Mouse (Mus musculus) liver, postnatal 0 days (tissue): ENCODE results near the gene Shroom1.

ENCODE experiments used
- CTCF ChIP-seq: sonication (generic); IDR thresholded peaks from 2 replicates; pipeline ENCODE4 v1.5.1; 2016; ENCODE audit warnings: antibody characterized with exemption, low read depth
- EP300 ChIP-seq: IDR thresholded peaks from 2 replicates; pipeline ENCODE4 v1.6.1; 2016; ENCODE audit warnings: antibody characterized with exemption, low read depth, mild to moderate bottlenecking

- TF ChIP-seq CTCF: no peak
- TF ChIP-seq EP300: no peak
These were observed 51.1 kb downstream of the Shroom1 start for GRCm38 (mm10) chr11:53508152-53508551.
